Mouse (Mus musculus) adrenal gland, adult 18-20 months (tissue): ENCODE results near the gene Dgkg. TPM values are rescaled to one million over a fixed set of nuclear protein-coding genes. Genes with fewer than 3 reads are reported as not detected.

Experiments used
- DNase-seq, 2 experiments: peaks; one replicate each; pipeline ENCODE4 v3.0.0; 2021 to 2022; ENCODE audit warnings: low spot score in 2 of 2
- long read RNA-seq, 2 experiments: library from polyadenylated mRNA; stranded (forward); transcript quantifications; one replicate each; pipeline ENCODE4 v2.0.0; 2021
- total RNA-seq, 2 experiments: library from RNA; stranded (reverse); gene quantifications; 1 replicate in 1 of 2; 2 replicates in 1 of 2; pipeline ENCODE4 v1.2.3; 2021

The Dgkg gene
- 1 to 10 TPM; 2.4 to 3.1 TPM for total RNA-seq
- long read RNA-seq, experiment 1, partial matches to known transcripts, result 1 of 1 reads
- long read RNA-seq, experiment 1, other reads (novel, unspliced or antisense), result 0 of 1 reads
- long read RNA-seq, experiment 2, partial matches to known transcripts, result 2 of 10 reads
- long read RNA-seq, experiment 2, other reads (novel, unspliced or antisense), result 5 of 10 reads

- DNase-seq, result peak; percentile 10 to 29
These were observed at the start of gene Dgkg for GRCm38 (mm10) chr16:22656533-22657444. Gene Dgkg (minus strand): TSS chr16:22657221.

- no peak for DNase-seq
These were observed 47.9 kb upstream of the Dgkg start for GRCm38 (mm10) chr16:22704946-22705345.

GRCm38 (mm10) chr16:22704136-22704535 is 47.1 kb upstream of the Dgkg start:
- no peak for DNase-seq

- DNase-seq, result no peak
These were observed 42.1 kb upstream of the Dgkg start for GRCm38 (mm10) chr16:22698846-22699760.

GRCm38 (mm10) chr16:22698101-22698500 is 41.1 kb upstream of the Dgkg start:
- DNase-seq, result no peak

GRCm38 (mm10) chr16:22689622-22690021 is 32.6 kb upstream of the Dgkg start:
- no peak for DNase-seq

GRCm38 (mm10) chr16:22687711-22688230 is 30.8 kb upstream of the Dgkg start:
- no peak for DNase-seq

- DNase-seq, result no peak
These were observed 26.6 kb upstream of the Dgkg start for GRCm38 (mm10) chr16:22683605-22684004.

GRCm38 (mm10) chr16:22682727-22683126 is 25.7 kb upstream of the Dgkg start:
- no peak for DNase-seq

GRCm38 (mm10) chr16:22679641-22680040 is 22.6 kb upstream of the Dgkg start:
- no peak for DNase-seq

GRCm38 (mm10) chr16:22674636-22675035 is 17.6 kb upstream of the Dgkg start:
- DNase-seq, result no peak

- no peak for DNase-seq
These were observed 17.1 kb upstream of the Dgkg start for GRCm38 (mm10) chr16:22674164-22674563.

GRCm38 (mm10) chr16:22664033-22664432 is 7.0 kb upstream of the Dgkg start:
- no peak for DNase-seq

- no peak for DNase-seq
These were observed 6.1 kb upstream of the Dgkg start for GRCm38 (mm10) chr16:22663136-22663535.

GRCm38 (mm10) chr16:22661076-22661475 is 4.1 kb upstream of the Dgkg start:
- no peak for DNase-seq

- DNase-seq, result no peak
These were observed 1.1 kb upstream of the Dgkg start for GRCm38 (mm10) chr16:22657874-22658789.

GRCm38 (mm10) chr16:22655812-22656211 is 1.2 kb downstream of the Dgkg start:
- no peak for DNase-seq

- no peak for DNase-seq
These were observed 1.8 kb downstream of the Dgkg start for GRCm38 (mm10) chr16:22655223-22655622.

GRCm38 (mm10) chr16:22654477-22654835 is 2.6 kb downstream of the Dgkg start:
- DNase-seq, result no peak

GRCm38 (mm10) chr16:22653817-22654476 is 3.1 kb downstream of the Dgkg start:
- no peak for DNase-seq
